Mouse (Mus musculus) myocyte (in vitro differentiated cells): ENCODE measurements at regions not wholly inside any gene's neighbourhood (a gene's known extent, or its start where the extent isn't known, plus 50 kb on each side); places are given as distances from the start of the nearest gene placed in this dataset.

Experiments
- H3K27me3 ChIP-seq: one replicate; pipeline ENCODE4 v1.6.1; 2011; ENCODE audit not compliant: control insufficient read depth, insufficient read depth, insufficient read length
- H3K36me3 ChIP-seq: one replicate; pipeline ENCODE4 v1.6.1; 2011; ENCODE audit not compliant: control insufficient read depth, insufficient read depth
- H3K4me2 ChIP-seq: one replicate; pipeline ENCODE4 v1.6.1; 2011; ENCODE audit warnings: low read depth, control low read depth
- H3K4me3 ChIP-seq: one replicate; pipeline ENCODE4 v1.5.1; 2011; ENCODE audit warnings: mild to moderate bottlenecking, control low read depth, moderate library complexity
- H3K79me2 ChIP-seq: one replicate; pipeline ENCODE4 v1.6.1; 2011; ENCODE audit not compliant: control insufficient read depth, insufficient read depth
- H3ac ChIP-seq: one replicate; pipeline ENCODE4 v1.6.1; 2011; ENCODE audit not compliant: control insufficient read depth, insufficient read length
- CEBPB ChIP-seq: IDR thresholded peaks from 2 replicates; pipeline ENCODE4 v1.6.1; 2011; ENCODE audit warnings: mild to moderate bottlenecking, moderate library complexity; ENCODE audit not compliant: poor library complexity, insufficient read depth, severe bottlenecking
- E2F4 ChIP-seq: IDR thresholded peaks from one replicate; pipeline ENCODE4 v1.6.1; 2011; ENCODE audit warnings: mild to moderate bottlenecking, control low read depth, moderate library complexity; ENCODE audit not compliant: insufficient read depth
- MAX ChIP-seq: IDR thresholded peaks from one replicate; pipeline ENCODE4 v1.6.1; 2011; ENCODE audit warnings: low read depth, mild to moderate bottlenecking, control low read depth
- MYOD1 ChIP-seq, 3 experiments: IDR thresholded peaks; one replicate each; pipeline ENCODE4 v1.6.1; 2011; ENCODE audit warnings: control low read depth in 2 of 3, low read depth in 2 of 3, mild to moderate bottlenecking in 2 of 3, moderate library complexity in 1 of 3; ENCODE audit not compliant: insufficient read length in 2 of 3, control insufficient read depth in 1 of 3
- MYOG ChIP-seq, 3 experiments: IDR thresholded peaks; one replicate each; pipeline ENCODE4 v1.6.1; 2011; ENCODE audit warnings: control low read depth in 2 of 3, low read depth in 2 of 3, mild to moderate bottlenecking in 2 of 3; ENCODE audit not compliant: insufficient read length in 2 of 3, control insufficient read depth in 1 of 3, insufficient read depth in 1 of 3
- POLR2A ChIP-seq: IDR thresholded peaks from one replicate; pipeline ENCODE4 v1.6.1; 2011; ENCODE audit warnings: low read depth, mild to moderate bottlenecking, control low read depth, moderate library complexity; ENCODE audit not compliant: insufficient read length
- POLR2AphosphoS2 ChIP-seq: IDR thresholded peaks from one replicate; pipeline ENCODE4 v1.6.1; 2011; ENCODE audit warnings: low read depth, control low read depth; ENCODE audit not compliant: insufficient read length
- REST ChIP-seq: IDR thresholded peaks from one replicate; pipeline ENCODE4 v1.6.1; 2011; ENCODE audit warnings: mild to moderate bottlenecking, control low read depth, moderate library complexity; ENCODE audit not compliant: insufficient read depth, insufficient read length
- SRF ChIP-seq: IDR thresholded peaks from one replicate; pipeline ENCODE4 v1.6.1; 2011; ENCODE audit warnings: low read depth; ENCODE audit not compliant: control insufficient read depth, insufficient read length
- TCF12 ChIP-seq: IDR thresholded peaks from one replicate; pipeline ENCODE4 v1.6.1; 2011; ENCODE audit warnings: mild to moderate bottlenecking, control low read depth; ENCODE audit not compliant: poor library complexity, insufficient read depth, severe bottlenecking
- TCF3 ChIP-seq: IDR thresholded peaks from one replicate; pipeline ENCODE4 v1.6.1; 2011; ENCODE audit warnings: low read depth, control low read depth; ENCODE audit not compliant: insufficient read length
- USF1 ChIP-seq: IDR thresholded peaks from one replicate; pipeline ENCODE4 v1.6.1; 2011; ENCODE audit warnings: low read depth, mild to moderate bottlenecking, control low read depth, moderate library complexity

- no peaks in the 10 kb centered on the region for H3K27me3 ChIP-seq
- no peak overlapping the region for H3ac ChIP-seq
- H3K36me3 ChIP-seq = no peaks in the 10 kb centered on the region
- TF ChIP-seq TCF3 = no peak
- H3K79me2 ChIP-seq = no peaks in the 10 kb centered on the region
- H3K4me3 ChIP-seq = no peak overlapping the region
- H3K4me2 ChIP-seq = no peak overlapping the region
These were observed 129.6 kb upstream of the Gdnf start for GRCm38 (mm10) chr15:7681011-7681410.

GRCm38 (mm10) chr15:7683235-7683974 lies 127.2 kb upstream of the Gdnf start:
- no peaks in the 10 kb centered on the region for H3K79me2 ChIP-seq
- H3K4me3 ChIP-seq = no peak overlapping the region
- no peak overlapping the region for H3ac ChIP-seq
- TF ChIP-seq REST = no peak
- no peak for TF ChIP-seq MYOD1 (IDR thresholded peaks at IDR 0.05; ENCODE audit: control insufficient read depth in 1 of 3, insufficient read length in 2 of 3, low read depth in 2 of 3)
- TF ChIP-seq POLR2A = no peak
- TF ChIP-seq MAX = no peak
- no peak for TF ChIP-seq MYOG (IDR thresholded peaks at IDR 0.05; ENCODE audit: control insufficient read depth in 1 of 3, insufficient read depth in 1 of 3, insufficient read length in 2 of 3, low read depth in 2 of 3)
- no peak for TF ChIP-seq POLR2AphosphoS2
- TF ChIP-seq TCF12 = no peak
- TF ChIP-seq USF1 = no peak
- no peak for TF ChIP-seq SRF
- TF ChIP-seq TCF3 = no peak
- no peak for TF ChIP-seq E2F4
- TF ChIP-seq CEBPB = no peak
- H3K36me3 ChIP-seq = no peaks in the 10 kb centered on the region
- no peaks in the 10 kb centered on the region for H3K27me3 ChIP-seq
- no peak overlapping the region for H3K4me2 ChIP-seq

- no peaks in the 10 kb centered on the region for H3K27me3 ChIP-seq
- TF ChIP-seq POLR2AphosphoS2 (no peak), TCF3 (no peak), E2F4 (no peak), USF1 (no peak), MAX (no peak), MYOD1 (IDR thresholded peaks at IDR 0.05; ENCODE audit: control insufficient read depth in 1 of 3, insufficient read length in 2 of 3, low read depth in 2 of 3) (no peak), SRF (no peak)
- no peak overlapping the region for H3K4me3 ChIP-seq
- no peak overlapping the region for H3ac ChIP-seq
- H3K79me2 ChIP-seq = no peaks in the 10 kb centered on the region
- H3K36me3 ChIP-seq = no peaks in the 10 kb centered on the region
- no peak overlapping the region for H3K4me2 ChIP-seq
These were observed 119.4 kb upstream of the Gdnf start for GRCm38 (mm10) chr15:7691251-7691650.

DNA sequence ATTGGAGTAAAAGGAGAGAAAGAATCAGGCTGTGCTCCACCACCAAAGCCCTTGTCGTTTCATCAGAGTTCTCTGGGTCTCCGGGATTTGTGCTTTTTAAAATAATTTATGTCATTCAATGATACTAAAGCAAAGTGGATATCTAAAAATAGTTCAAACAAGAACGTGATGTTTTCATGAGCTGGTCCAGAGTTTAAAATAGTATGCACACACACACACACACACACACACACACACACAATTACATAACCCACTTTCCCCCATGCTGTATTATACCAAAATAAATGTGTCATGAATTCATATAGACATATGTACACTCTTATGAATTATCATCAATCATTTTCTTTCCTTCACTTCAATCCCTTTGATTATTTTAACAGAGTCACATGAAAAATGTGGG lies 118.5 kb upstream of the Gdnf start:
- TF ChIP-seq POLR2AphosphoS2 = no peak
- TF ChIP-seq TCF3 = no peak
- TF ChIP-seq POLR2A = no peak
- TF ChIP-seq MAX = no peak
- TF ChIP-seq SRF = no peak
- TF ChIP-seq MYOG (IDR thresholded peaks at IDR 0.05; ENCODE audit: control insufficient read depth in 1 of 3, insufficient read depth in 1 of 3, insufficient read length in 2 of 3, low read depth in 2 of 3) = no peak
- TF ChIP-seq E2F4 = no peak
- no peak for TF ChIP-seq CEBPB
- no peak for TF ChIP-seq TCF12
- no peak for TF ChIP-seq MYOD1 (IDR thresholded peaks at IDR 0.05; ENCODE audit: control insufficient read depth in 1 of 3, insufficient read length in 2 of 3, low read depth in 2 of 3)
- no peak for TF ChIP-seq REST
- no peak for TF ChIP-seq USF1

GRCm38 (mm10) chr15:7694037-7694436 lies 116.6 kb upstream of the Gdnf start:
- TF ChIP-seq E2F4 = no peak
- TF ChIP-seq POLR2AphosphoS2 = no peak
- TF ChIP-seq SRF = no peak
- no peak for TF ChIP-seq USF1
- no peak for TF ChIP-seq CEBPB
- TF ChIP-seq POLR2A = no peak
- TF ChIP-seq REST = no peak

More for the DNA sequence above, 118.5 kb upstream of the Gdnf start:
- Histone ChIP-seq H3ac (no peak overlapping the region), H3K4me2 (no peak overlapping the region), H3K36me3 (no peaks in the 10 kb centered on the region), H3K79me2 (no peaks in the 10 kb centered on the region), H3K4me3 (no peak overlapping the region), H3K27me3 (no peaks in the 10 kb centered on the region)

More at GRCm38 (mm10) chr15:7694037-7694436, 116.6 kb upstream of the Gdnf start:
- Histone ChIP-seq H3K27me3 (no peaks in the 10 kb centered on the region), H3K4me3 (no peak overlapping the region), H3K36me3 (no peaks in the 10 kb centered on the region), H3ac (no peak overlapping the region), H3K79me2 (no peaks in the 10 kb centered on the region), H3K4me2 (no peak overlapping the region)
